Mouse (Mus musculus): Measurements from ENCODE around the gene Immt. TPM values are rescaled to one million over a fixed set of nuclear protein-coding genes. Genes with fewer than 3 reads are reported as not detected.

Gene Immt
- polyA plus RNA-seq, 1 experiment from 2014 or later: 242 TPM

Other genes starting within 250 kb of the Immt start
- 41.9 and 45.2 TPM in 2 replicates for gene Kdm3a, start 198.3 kb upstream of the Immt start, polyA plus RNA-seq (2015; fragmentation: Nextera tagmentation; extraction: Ambion mirVana)
- 16.1 and 16.6 TPM in 2 replicates for gene Reep1, start 123.8 kb upstream of the Immt start, polyA plus RNA-seq (2015; fragmentation: Nextera tagmentation; extraction: Ambion mirVana)
- 74.3 and 74.8 TPM in 2 replicates for gene Mrpl35, start 4.4 kb upstream of the Immt start, polyA plus RNA-seq (2015; fragmentation: Nextera tagmentation; extraction: Ambion mirVana)
- gene Ptcd3, start 77.4 kb downstream of the Immt start, polyA plus RNA-seq (2015; fragmentation: Nextera tagmentation; extraction: Ambion mirVana): 104 TPM in 2 replicates
- gene Polr1a, start 77.7 kb downstream of the Immt start, polyA plus RNA-seq (2015; fragmentation: Nextera tagmentation; extraction: Ambion mirVana): 30.2 and 30.8 TPM in 2 replicates